Mouse (Mus musculus): ENCODE measurements around the gene Olfr1359. TPM values are rescaled to one million over a fixed set of nuclear protein-coding genes. Genes with fewer than 3 reads are reported as not detected.

Gene Olfr1359
- total RNA-seq, 2 experiments from 2014 or later = not detected

DNA sequence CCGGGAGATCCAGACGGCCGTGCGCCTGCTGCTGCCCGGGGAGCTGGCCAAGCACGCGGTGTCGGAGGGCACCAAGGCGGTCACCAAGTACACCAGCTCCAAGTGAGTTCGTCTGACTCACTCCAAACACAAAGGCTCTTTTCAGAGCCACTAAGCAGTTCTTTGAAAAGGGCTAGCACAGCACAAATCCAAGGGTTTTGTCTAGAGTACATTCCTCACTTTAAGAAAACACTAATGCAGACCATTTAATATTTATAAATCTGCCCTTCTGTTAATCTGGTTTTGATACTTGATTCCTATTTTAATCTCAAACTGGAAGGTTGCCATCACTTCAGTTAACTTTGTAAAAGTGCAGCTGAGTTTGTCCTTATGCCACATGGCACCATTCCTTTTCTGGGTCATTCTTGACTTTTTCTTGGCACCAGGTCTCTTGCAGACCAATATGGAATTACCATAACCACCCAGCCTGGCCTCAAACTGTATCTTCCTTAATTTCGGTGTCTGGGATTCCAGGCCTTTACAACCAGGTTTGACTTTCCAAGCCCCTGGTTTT lies 24.5 kb downstream of the Olfr1359 start:
- no peak for DNase-seq (ENCODE audit: low spot score)
- intact Hi-C loops (cut with DNase I) = no loop called here

DNA sequence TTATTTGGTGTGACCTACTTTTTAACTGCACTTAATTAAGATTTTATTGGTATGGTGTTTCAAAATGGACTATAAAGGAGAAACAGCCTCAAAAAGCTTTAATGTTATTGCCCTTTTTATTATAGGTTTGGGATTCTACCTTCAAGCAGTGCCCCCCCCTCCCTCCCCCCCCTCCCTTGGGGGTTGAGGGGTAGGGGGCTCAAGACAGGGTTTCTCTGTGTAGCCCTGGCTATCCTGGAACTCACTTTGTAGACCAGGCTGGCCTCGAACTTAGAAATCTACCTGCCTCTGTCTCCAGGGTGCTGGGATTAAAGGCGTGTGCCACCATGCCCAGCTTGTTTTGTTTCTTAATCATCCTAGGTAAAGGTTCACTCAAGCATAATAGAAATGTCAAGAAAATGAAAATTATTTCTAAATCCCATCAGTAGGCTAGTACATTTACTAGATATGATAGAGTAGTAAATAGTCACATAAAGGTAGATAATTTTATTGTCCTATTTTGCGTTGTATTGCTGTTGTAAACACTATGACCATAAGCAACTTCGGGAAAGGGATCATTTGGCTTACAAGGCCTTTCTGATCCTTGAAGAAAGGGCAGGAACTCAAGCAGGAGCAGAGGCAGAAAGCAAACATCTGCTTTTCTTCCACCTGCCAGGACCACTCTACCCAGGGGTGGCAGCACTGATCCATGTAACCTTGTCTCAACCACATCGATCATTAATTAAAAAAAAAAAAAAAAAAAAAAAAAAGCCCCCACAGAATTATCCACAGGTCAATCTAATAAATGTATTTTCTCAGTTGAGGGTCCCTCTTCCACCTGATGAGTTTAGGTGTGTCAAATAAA lies 25.3 kb downstream of the Olfr1359 start:
- intact Hi-C loops (cut with DNase I) = no loop called here
- DNase-seq (ENCODE audit: low spot score) = no peak

GRCm38 (mm10) chr13:21727948-21728572 lies 30.1 kb downstream of the Olfr1359 start:
- intact Hi-C loops (cut with DNase I) = no loop called here
- no peak for DNase-seq (ENCODE audit: low spot score)

- DNase-seq (ENCODE audit: low spot score) = no peak
- intact Hi-C loops (cut with DNase I) = no loop called here
Observed at GRCm38 (mm10) chr13:21729544-21729943, 31.6 kb downstream of the Olfr1359 start.

- DNase-seq (ENCODE audit: low spot score) = no peak
- intact Hi-C loops (cut with DNase I) = no loop called here
Observed at GRCm38 (mm10) chr13:21733466-21733865, 35.6 kb downstream of the Olfr1359 start.

- intact Hi-C loops (cut with DNase I) = loop anchor here (1.0 to 2.0 kb wide), 2 partner anchors 17 to 20 kb away; partner anchors contain the start of gene Hist1h4k
- peak; percentile 48 for DNase-seq (ENCODE audit: low spot score)
Observed at GRCm38 (mm10) chr13:21734010-21734905, 36.3 kb downstream of the Olfr1359 start.

DNA sequence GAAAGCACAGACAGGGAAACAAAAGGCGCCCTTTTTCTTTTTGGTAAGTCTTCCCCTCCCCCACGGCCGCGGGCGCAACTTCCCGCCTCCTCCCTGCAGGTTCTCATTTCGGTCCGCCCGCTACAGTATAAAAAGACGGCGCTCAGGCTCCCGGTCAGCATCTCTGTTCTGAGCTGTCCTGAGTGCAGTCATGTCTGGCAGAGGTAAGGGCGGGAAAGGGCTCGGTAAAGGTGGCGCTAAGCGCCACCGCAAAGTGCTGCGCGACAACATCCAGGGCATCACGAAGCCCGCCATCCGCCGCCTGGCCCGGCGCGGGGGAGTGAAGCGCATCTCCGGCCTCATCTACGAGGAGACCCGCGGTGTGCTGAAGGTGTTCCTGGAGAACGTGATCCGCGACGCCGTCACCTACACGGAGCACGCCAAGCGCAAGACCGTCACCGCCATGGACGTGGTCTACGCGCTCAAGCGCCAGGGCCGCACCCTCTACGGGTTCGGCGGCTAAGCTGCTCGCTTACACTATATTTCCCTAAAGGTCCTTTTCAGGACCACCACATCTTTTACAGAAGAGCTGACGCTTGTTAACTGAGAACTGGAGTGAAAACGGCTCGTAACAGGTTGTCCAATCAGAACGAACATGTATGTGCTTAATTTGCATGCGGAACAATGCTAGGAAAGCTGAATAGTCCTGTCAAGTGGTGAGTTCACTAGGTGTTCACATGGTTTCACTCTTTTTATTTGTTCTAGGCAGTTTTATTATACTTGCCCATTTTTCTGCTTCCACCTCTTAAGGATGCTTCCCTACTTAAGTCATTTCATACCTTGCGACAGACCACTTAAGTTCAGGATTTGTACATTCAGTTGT lies 37.2 kb downstream of the Olfr1359 start, which contains the start of gene Hist1h4j:
TSS of gene Hist1h4j (plus strand) at position 159 of the 862 bp plus-strand sequence.
- DNase-seq (ENCODE audit: low spot score) = peak; percentile 44
- intact Hi-C loops (cut with DNase I) = loop anchor here (1.0 to 2.0 kb wide), 2 partner anchors 16 to 21 kb away; partner anchors contain the start of gene Hist1h4k

GRCm38 (mm10) chr13:21745006-21745405 lies 47.1 kb downstream of the Olfr1359 start:
- DNase-seq (ENCODE audit: low spot score) = no peak
- intact Hi-C loops (cut with DNase I) = no loop called here

- intact Hi-C loops (cut with DNase I) = loop anchor here (2.0 to 10.0 kb wide), 3 partner anchors 15 to 2005 kb away; partner anchors contain the start of genes Hist1h2ab, Hist1h2ac, Hist1h2bc and Hist1h3b
- DNase-seq (ENCODE audit: low spot score) = no peak
Observed at GRCm38 (mm10) chr13:21749387-21750158, 51.7 kb downstream of the Olfr1359 start.

GRCm38 (mm10) chr13:21750159-21751017 lies 52.5 kb downstream of the Olfr1359 start, which contains the start of gene Hist1h4k:
Gene Hist1h4k (minus strand): TSS chr13:21750505.
- intact Hi-C loops (cut with DNase I) = loop anchor here (2.0 to 10.0 kb wide), 3 partner anchors 16 to 2004 kb away; partner anchors contain the start of genes Hist1h2ab, Hist1h2ac, Hist1h2bc and Hist1h3b
- peak; percentile 72 for DNase-seq (ENCODE audit: low spot score)

DNA sequence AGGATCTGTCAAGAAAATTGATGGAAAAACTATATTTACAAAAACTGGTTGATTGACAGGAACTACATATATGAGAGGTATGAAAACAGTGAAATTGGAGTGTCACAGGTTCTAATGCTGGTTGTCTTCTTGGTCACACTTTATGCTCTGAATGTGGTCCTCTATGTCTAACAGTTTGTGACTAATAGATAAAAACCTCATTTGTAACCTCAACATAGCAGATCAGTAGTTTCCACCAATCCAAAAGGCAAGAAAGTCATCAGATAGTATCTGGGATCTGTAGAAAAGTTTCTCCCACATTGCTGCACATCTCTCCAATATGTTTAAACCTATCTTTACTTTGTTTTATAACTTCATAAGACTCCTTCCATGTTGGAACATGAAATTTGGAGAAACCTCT lies 53.5 kb downstream of the Olfr1359 start:
- DNase-seq (ENCODE audit: low spot score) = no peak
- intact Hi-C loops (cut with DNase I) = loop anchor here (2.0 to 10.0 kb wide), 3 partner anchors 17 to 2003 kb away; partner anchors contain the start of genes Hist1h2ab, Hist1h2ac, Hist1h2bc and Hist1h3b

GRCm38 (mm10) chr13:21751827-21752226 lies 53.9 kb downstream of the Olfr1359 start:
- no peak for DNase-seq (ENCODE audit: low spot score)
- intact Hi-C loops (cut with DNase I) = loop anchor here (2.0 to 10.0 kb wide), 3 partner anchors 17 to 2003 kb away; partner anchors contain the start of genes Hist1h2ab, Hist1h2ac, Hist1h2bc and Hist1h3b

DNA sequence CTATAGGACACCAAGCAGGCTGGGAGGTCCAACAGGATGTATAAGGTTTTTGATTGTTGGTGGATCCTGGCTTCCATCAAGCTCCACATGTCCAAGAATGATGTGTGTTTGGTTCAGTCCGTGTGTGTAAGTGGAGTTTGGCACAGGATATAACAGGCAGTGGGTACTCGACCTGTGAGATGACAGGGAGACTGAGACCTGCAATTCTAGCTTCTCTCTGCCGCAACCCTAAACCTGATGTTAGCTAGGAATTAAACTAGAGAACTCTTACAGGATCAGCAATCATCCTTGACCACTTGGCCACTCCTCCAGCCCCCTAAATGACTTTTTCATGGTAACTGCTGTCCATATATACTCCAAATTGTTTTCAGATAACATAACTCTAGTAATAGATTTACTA lies 54.4 kb downstream of the Olfr1359 start:
- no peak for DNase-seq (ENCODE audit: low spot score)
- intact Hi-C loops (cut with DNase I) = loop anchor here (10.0 kb wide), 2 partner anchors 1932 to 2002 kb away; partner anchors contain the start of genes Hist1h2ab, Hist1h2ac, Hist1h2bc and Hist1h3b

DNA sequence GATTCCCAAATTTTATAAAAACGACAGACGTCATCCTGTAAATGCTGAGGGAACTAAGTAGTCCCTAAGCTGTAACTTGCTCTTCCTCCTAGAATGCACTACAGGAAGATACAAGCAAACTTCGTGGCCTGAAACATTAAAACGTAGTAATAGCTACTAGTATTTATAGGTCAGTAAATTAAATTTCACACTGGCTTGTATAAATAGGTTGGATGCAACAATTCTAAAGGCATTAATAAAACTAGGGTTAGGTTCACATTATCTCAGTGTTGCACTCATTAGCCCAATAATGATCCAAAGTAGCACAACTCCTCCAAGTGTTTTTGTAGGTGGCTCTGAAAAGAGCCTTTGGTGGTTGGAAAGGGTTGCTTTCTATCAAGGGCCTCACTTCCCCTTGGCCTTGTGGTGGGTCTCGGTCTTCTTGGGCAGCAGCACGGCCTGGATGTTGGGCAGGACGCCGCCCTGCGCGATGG lies 55.2 kb downstream of the Olfr1359 start:
- intact Hi-C loops (cut with DNase I) = loop anchor here (10.0 kb wide), 2 partner anchors 1932 to 2002 kb away; partner anchors contain the start of genes Hist1h2ab, Hist1h2ac, Hist1h2bc and Hist1h3b
- no peak for DNase-seq (ENCODE audit: low spot score)

DNA sequence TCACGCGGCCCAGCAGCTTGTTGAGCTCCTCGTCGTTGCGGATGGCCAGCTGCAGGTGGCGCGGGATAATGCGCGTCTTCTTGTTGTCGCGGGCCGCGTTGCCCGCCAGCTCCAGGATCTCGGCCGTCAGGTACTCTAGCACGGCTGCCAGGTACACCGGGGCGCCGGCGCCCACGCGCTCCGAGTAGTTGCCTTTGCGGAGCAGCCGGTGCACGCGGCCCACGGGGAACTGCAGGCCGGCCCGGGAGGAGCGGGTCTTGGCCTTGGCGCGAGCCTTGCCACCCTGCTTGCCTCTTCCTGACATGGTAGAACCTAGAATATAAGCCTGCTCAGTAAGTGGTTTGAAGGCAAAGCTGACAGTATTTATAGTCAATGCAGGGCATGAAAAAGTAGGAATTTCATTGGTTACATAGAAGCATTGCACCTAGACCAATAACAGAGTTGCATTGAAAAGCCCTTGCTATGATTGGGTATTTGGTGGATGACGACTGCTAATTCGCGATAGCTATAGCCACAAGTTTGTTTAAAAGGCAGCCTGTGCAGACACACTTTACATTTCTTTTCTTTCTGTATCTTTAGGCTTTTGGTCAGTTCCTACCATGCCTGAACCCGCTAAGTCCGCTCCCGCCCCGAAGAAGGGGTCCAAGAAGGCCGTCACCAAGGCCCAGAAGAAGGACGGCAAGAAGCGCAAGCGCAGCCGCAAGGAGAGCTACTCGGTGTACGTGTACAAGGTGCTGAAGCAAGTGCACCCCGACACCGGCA lies 55.8 kb downstream of the Olfr1359 start, which contains the start of the genes Hist1h2ak and Hist1h2bn:
TSS of gene Hist1h2ak (minus strand) at position 304 of the 762 bp plus-strand sequence.
TSS of gene Hist1h2bn (plus strand) at position 600 of the 762 bp plus-strand sequence.
- intact Hi-C loops (cut with DNase I) = loop anchor here (10.0 kb wide), 2 partner anchors 1931 to 2001 kb away; partner anchors contain the start of genes Hist1h2ab, Hist1h2ac, Hist1h2bc and Hist1h3b

More for the DNA sequence above, 55.8 kb downstream of the Olfr1359 start, which contains the start of the genes Hist1h2ak and Hist1h2bn:
- DNase-seq (ENCODE audit: low spot score) = peak; percentile 42

All from heart, postnatal 25 days (tissue).